Mouse (Mus musculus): Measurements from ENCODE around the gene Bag6. TPM values are rescaled to one million over a fixed set of nuclear protein-coding genes. Genes with fewer than 3 reads are reported as not detected.
A peak's percentile ranks its signal among the peaks of the same experiment; 100 is the strongest.

Bag6 gene
- polyA plus RNA-seq, 1 experiment from 2014 or later: 82.5 TPM

GRCm38 (mm10) chr17:35193881-35194843, 59.2 kb downstream of the Bag6 start, which contains the start of gene Ltb:
Gene Ltb, plus strand, starts transcription at chr17:35194439.
- 79% methylated on average over 28 of the region's 28 CpGs for WGBS
- Histone ChIP-seq H3K4me1 (peaks cover 10% of the 10 kb centered on the region), H3K27ac (no peak within 1 kb of the TSS), H3K36me3 (ENCODE audit: poor library complexity, severe bottlenecking) (no peaks in the 10 kb centered on the region), H3K27me3 (peaks cover 48% of the 10 kb centered on the region), H3K4me2 (peak within 1 kb of the TSS; percentile 71), H3K9ac (no peak within 1 kb of the TSS), H3K4me3 (peak within 1 kb of the TSS; percentile 41), H3K9me3 (replicated peaks) (no peaks in the 10 kb centered on the region)
- no peak for ATAC-seq

DNA sequence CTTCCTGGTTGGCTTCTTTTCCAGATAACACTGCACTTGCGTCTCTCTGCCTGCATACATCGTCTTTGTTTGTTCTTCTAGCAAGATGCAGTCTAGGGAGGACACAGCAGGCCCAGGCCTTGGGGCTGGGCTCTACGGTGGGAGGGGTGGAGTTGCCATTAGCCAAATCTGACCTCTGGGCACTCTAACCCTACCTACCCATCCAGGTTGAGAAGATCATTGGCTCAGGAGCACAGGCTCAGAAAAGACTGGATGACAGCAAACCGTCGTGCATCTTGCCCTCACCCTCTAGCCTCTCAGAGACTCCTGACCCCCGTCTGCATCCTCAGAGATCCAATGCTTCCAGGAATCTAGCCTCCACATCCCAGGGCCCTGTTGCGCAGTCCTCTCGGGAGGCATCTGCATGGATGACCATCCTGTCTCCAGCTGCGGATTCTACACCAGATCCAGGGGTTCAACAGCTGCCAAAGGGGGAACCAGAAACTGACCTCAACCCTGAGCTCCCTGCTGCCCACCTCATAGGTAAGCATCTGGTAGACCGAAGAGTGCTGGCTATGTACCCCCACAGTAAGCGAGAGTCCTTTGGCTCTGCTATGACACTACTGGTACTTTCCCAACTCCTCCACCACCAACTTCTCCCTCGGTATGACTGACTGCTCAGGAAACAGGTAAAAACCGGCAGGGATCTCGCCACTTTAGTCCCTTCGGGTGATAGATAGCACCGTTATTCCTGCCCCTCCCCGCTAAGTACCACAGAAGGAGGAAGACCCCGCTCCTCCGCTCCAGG, 60.1 kb downstream of the Bag6 start:
- H3K36me3 ChIP-seq (ENCODE audit: poor library complexity, severe bottlenecking): no peaks in the 10 kb centered on the region
- WGBS: 47% methylated on average over 19 of the region's 19 CpGs

DNA sequence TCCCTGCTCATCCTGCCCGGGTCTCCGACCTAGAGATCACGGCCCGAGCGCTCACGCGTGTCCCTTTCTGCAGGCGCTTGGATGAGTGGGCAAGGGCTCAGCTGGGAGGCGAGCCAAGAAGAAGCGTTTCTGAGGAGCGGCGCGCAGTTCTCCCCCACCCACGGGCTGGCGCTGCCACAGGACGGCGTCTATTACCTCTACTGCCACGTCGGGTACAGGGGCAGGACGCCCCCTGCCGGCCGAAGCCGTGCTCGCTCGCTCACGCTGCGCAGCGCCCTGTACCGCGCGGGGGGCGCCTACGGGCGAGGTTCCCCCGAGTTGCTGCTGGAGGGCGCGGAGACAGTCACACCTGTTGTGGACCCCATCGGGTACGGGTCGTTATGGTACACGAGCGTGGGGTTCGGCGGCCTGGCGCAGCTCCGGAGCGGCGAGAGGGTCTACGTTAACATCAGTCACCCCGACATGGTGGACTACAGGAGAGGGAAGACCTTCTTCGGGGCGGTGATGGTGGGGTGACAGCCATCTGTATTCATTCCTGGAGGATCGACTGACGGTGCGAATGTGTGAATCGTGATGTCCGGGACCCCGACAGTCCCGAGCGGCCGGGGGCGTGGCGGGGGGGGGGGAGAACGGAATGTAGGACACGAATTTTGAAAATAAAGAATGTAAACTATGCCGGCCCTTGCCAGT, 60.8 kb downstream of the Bag6 start:
- peak; percentile 85 for ATAC-seq
- no peak overlapping the region for H3K27ac ChIP-seq
- H3K9ac ChIP-seq: peak overlapping the region; percentile 58
- H3K4me2 ChIP-seq: peak overlapping the region; percentile 71
- peak overlapping the region; percentile 41 for H3K4me3 ChIP-seq
- WGBS: 1% methylated on average over 66 of the region's 66 CpGs
- peaks cover 10% of the 10 kb centered on the region for H3K4me1 ChIP-seq
- H3K27me3 ChIP-seq: peaks cover 60% of the 10 kb centered on the region
- no peaks in the 10 kb centered on the region for H3K36me3 ChIP-seq (ENCODE audit: poor library complexity, severe bottlenecking)
- H3K9me3 ChIP-seq (replicated peaks): no peaks in the 10 kb centered on the region

More for the DNA sequence above, 60.1 kb downstream of the Bag6 start:
- peaks cover 10% of the 10 kb centered on the region for H3K4me1 ChIP-seq
- H3K4me3 ChIP-seq: peak overlapping the region; percentile 41
- peak overlapping the region; percentile 71 for H3K4me2 ChIP-seq
- no peak overlapping the region for H3K27ac ChIP-seq
- peak; percentile 6; the same call in 1 of the 2 replicates for ATAC-seq
- H3K9ac ChIP-seq: peak overlapping the region; percentile 58
- peaks cover 53% of the 10 kb centered on the region for H3K27me3 ChIP-seq
- H3K9me3 ChIP-seq (replicated peaks): no peaks in the 10 kb centered on the region

DNA sequence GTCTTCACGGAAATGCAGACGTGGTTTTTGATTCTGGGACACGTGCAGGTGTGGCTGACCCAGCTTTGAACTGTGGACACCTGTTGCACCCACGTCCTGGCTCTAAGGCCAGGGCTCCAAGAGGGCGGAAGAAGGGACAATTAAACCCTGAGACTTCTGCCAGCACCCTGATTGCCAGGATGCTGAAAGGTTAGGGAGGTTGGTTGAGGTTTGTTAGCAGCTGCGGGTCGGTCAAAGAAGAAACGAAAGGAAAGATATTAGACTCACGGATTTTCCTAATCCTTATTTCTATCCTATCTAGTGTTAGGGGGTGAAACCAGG, 61.3 kb downstream of the Bag6 start:
- WGBS: 32% methylated on average over 9 of the region's 9 CpGs
- Histone ChIP-seq H3K4me2 (peak overlapping the region; percentile 71), H3K27ac (no peak overlapping the region), H3K9me3 (replicated peaks) (no peaks in the 10 kb centered on the region), H3K27me3 (peaks cover 62% of the 10 kb centered on the region), H3K4me1 (peaks cover 10% of the 10 kb centered on the region), H3K4me3 (peak overlapping the region; percentile 41), H3K9ac (peak overlapping the region; percentile 58; the same call in 1 of the 2 replicates), H3K36me3 (ENCODE audit: poor library complexity, severe bottlenecking) (no peaks in the 10 kb centered on the region)
- ATAC-seq: no peak

Small RNAs within 50 kb of the gene (microRNA-seq; reads per million reads assigned to microRNA genes)
- not detected for gene Mir6973a

Other genes starting within 250 kb of the Bag6 start
- 0.74 and 1.4 TPM in 2 replicates for gene C2, start 236.9 kb upstream of the Bag6 start, polyA plus RNA-seq (2015; fragmentation: Nextera tagmentation; extraction: Ambion mirVana)
- gene Ehmt2, start 236.7 kb upstream of the Bag6 start, polyA plus RNA-seq (2015; fragmentation: Nextera tagmentation; extraction: Ambion mirVana): 97.9 and 107 TPM in 2 replicates
- not detected in 2 replicates for gene Slc44a4, start 220.7 kb upstream of the Bag6 start, polyA plus RNA-seq (2015; fragmentation: Nextera tagmentation; extraction: Ambion mirVana)
- gene Neu1, start 203.9 kb upstream of the Bag6 start, polyA plus RNA-seq (2015; fragmentation: Nextera tagmentation; extraction: Ambion mirVana): 18.0 and 18.7 TPM in 2 replicates
- gene Hspa1b, start 175.9 kb upstream of the Bag6 start, polyA plus RNA-seq (2015; fragmentation: Nextera tagmentation; extraction: Ambion mirVana): 0.10 and 0.12 TPM in 2 replicates
- gene Gm20481, start 165.3 kb upstream of the Bag6 start, polyA plus RNA-seq (2015; fragmentation: Nextera tagmentation; extraction: Ambion mirVana): not detected in 2 replicates
- 1.5 and 1.6 TPM in 2 replicates for gene Hspa1a, start 163.0 kb upstream of the Bag6 start, polyA plus RNA-seq (2015; fragmentation: Nextera tagmentation; extraction: Ambion mirVana)
- gene Hspa1l, start 162.5 kb upstream of the Bag6 start, polyA plus RNA-seq (2015; fragmentation: Nextera tagmentation; extraction: Ambion mirVana): 1.00 and 1.3 TPM in 2 replicates
- 203 and 213 TPM in 2 replicates for gene Lsm2, start 153.3 kb upstream of the Bag6 start, polyA plus RNA-seq (2015; fragmentation: Nextera tagmentation; extraction: Ambion mirVana)
- gene Vars, start 134.2 kb upstream of the Bag6 start, polyA plus RNA-seq (2015; fragmentation: Nextera tagmentation; extraction: Ambion mirVana): 88.4 and 104 TPM in 2 replicates
- gene Vwa7, start 118.6 kb upstream of the Bag6 start, polyA plus RNA-seq (2015; fragmentation: Nextera tagmentation; extraction: Ambion mirVana): 0.18 and 0.20 TPM in 2 replicates
- 7.2 and 7.8 TPM in 2 replicates for gene Sapcd1, start 107.2 kb upstream of the Bag6 start, polyA plus RNA-seq (2015; fragmentation: Nextera tagmentation; extraction: Ambion mirVana)
- gene Msh5, start 88.4 kb upstream of the Bag6 start, polyA plus RNA-seq (2015; fragmentation: Nextera tagmentation; extraction: Ambion mirVana): 4.5 and 5.9 TPM in 2 replicates
- gene Clic1, start 85.2 kb upstream of the Bag6 start, polyA plus RNA-seq (2015; fragmentation: Nextera tagmentation; extraction: Ambion mirVana): 141 and 147 TPM in 2 replicates
- 543 and 566 TPM in 2 replicates for gene Ddah2, start 76.1 kb upstream of the Bag6 start, polyA plus RNA-seq (2015; fragmentation: Nextera tagmentation; extraction: Ambion mirVana)
- gene Ly6g6c, start 69.8 kb upstream of the Bag6 start, polyA plus RNA-seq (2015; fragmentation: Nextera tagmentation; extraction: Ambion mirVana): not detected in 2 replicates
- gene Mpig6b, start 69.0 kb upstream of the Bag6 start, polyA plus RNA-seq (2015; fragmentation: Nextera tagmentation; extraction: Ambion mirVana): 0.29 and 0.56 TPM in 2 replicates
- gene Ly6g6e, start 58.3 kb upstream of the Bag6 start, polyA plus RNA-seq (2015; fragmentation: Nextera tagmentation; extraction: Ambion mirVana): 1.7 and 2.3 TPM in 2 replicates
- gene Ly6g6d, start 57.1 kb upstream of the Bag6 start, polyA plus RNA-seq (2015; fragmentation: Nextera tagmentation; extraction: Ambion mirVana): 0.58 and 0.81 TPM in 2 replicates
- 0.25 TPM in 1 of 2 replicates, not detected in the other for gene Ly6g6f, start 49.6 kb upstream of the Bag6 start, polyA plus RNA-seq (2015; fragmentation: Nextera tagmentation; extraction: Ambion mirVana)
- 74.9 and 77.6 TPM in 2 replicates for gene Abhd16a, start 45.9 kb upstream of the Bag6 start, polyA plus RNA-seq (2015; fragmentation: Nextera tagmentation; extraction: Ambion mirVana)
- not detected in 2 replicates for gene Ly6g5c, start 26.9 kb upstream of the Bag6 start, polyA plus RNA-seq (2015; fragmentation: Nextera tagmentation; extraction: Ambion mirVana)
- gene Ly6g5b, start 19.8 kb upstream of the Bag6 start, polyA plus RNA-seq (2015; fragmentation: Nextera tagmentation; extraction: Ambion mirVana): 1.2 and 1.3 TPM in 2 replicates
- gene Gpank1, start 13.7 kb upstream of the Bag6 start, polyA plus RNA-seq (2015; fragmentation: Nextera tagmentation; extraction: Ambion mirVana): 32.4 and 33.3 TPM in 2 replicates
- 339 and 356 TPM in 2 replicates for gene Csnk2b, start 13.1 kb upstream of the Bag6 start, polyA plus RNA-seq (2015; fragmentation: Nextera tagmentation; extraction: Ambion mirVana)
- gene D17H6S53E, start 8.8 kb upstream of the Bag6 start, polyA plus RNA-seq (2015; fragmentation: Nextera tagmentation; extraction: Ambion mirVana): 8.3 and 8.6 TPM in 2 replicates
- gene Apom, start 3.1 kb upstream of the Bag6 start, polyA plus RNA-seq (2015; fragmentation: Nextera tagmentation; extraction: Ambion mirVana): 0.93 and 0.99 TPM in 2 replicates
- 213 TPM in 2 replicates for gene Prrc2a, start 29.7 kb downstream of the Bag6 start, polyA plus RNA-seq (2015; fragmentation: Nextera tagmentation; extraction: Ambion mirVana)
- 5.6 and 6.0 TPM in 2 replicates for gene Aif1, start 40.9 kb downstream of the Bag6 start, polyA plus RNA-seq (2015; fragmentation: Nextera tagmentation; extraction: Ambion mirVana)
- gene Lst1, start 53.3 kb downstream of the Bag6 start, polyA plus RNA-seq (2015; fragmentation: Nextera tagmentation; extraction: Ambion mirVana): 3.5 and 4.2 TPM in 2 replicates
- gene Ltb, start 59.3 kb downstream of the Bag6 start, polyA plus RNA-seq (2015; fragmentation: Nextera tagmentation; extraction: Ambion mirVana): 0.20 TPM in 1 of 2 replicates, not detected in the other
- not detected in 2 replicates for gene Tnf, start 66.8 kb downstream of the Bag6 start, polyA plus RNA-seq (2015; fragmentation: Nextera tagmentation; extraction: Ambion mirVana)
- 0.16 TPM in 1 of 2 replicates, not detected in the other for gene Lta, start 70.2 kb downstream of the Bag6 start, polyA plus RNA-seq (2015; fragmentation: Nextera tagmentation; extraction: Ambion mirVana)
- gene Gm16181, start 85.7 kb downstream of the Bag6 start, polyA plus RNA-seq (2015; fragmentation: Nextera tagmentation; extraction: Ambion mirVana): 0.37 and 0.59 TPM in 2 replicates
- gene Atp6v1g2, start 98.5 kb downstream of the Bag6 start, polyA plus RNA-seq (2015; fragmentation: Nextera tagmentation; extraction: Ambion mirVana): 20.8 and 24.3 TPM in 2 replicates
- 10.5 and 11.2 TPM in 2 replicates for gene Nfkbil1, start 100.6 kb downstream of the Bag6 start, polyA plus RNA-seq (2015; fragmentation: Nextera tagmentation; extraction: Ambion mirVana)
- 592 and 632 TPM in 2 replicates for gene Ddx39b, start 106.6 kb downstream of the Bag6 start, polyA plus RNA-seq (2015; fragmentation: Nextera tagmentation; extraction: Ambion mirVana)
- gene H2-D1, start 127.6 kb downstream of the Bag6 start, polyA plus RNA-seq (2015; fragmentation: Nextera tagmentation; extraction: Ambion mirVana): 37.7 and 45.8 TPM in 2 replicates
- gene H2-Q1, start 185.2 kb downstream of the Bag6 start, polyA plus RNA-seq (2015; fragmentation: Nextera tagmentation; extraction: Ambion mirVana): not detected in 2 replicates
- 0.14 and 0.15 TPM in 2 replicates for gene H2-Q2, start 207.1 kb downstream of the Bag6 start, polyA plus RNA-seq (2015; fragmentation: Nextera tagmentation; extraction: Ambion mirVana)
- gene H2-Q4, start 244.4 kb downstream of the Bag6 start, polyA plus RNA-seq (2015; fragmentation: Nextera tagmentation; extraction: Ambion mirVana): 0.89 and 1.2 TPM in 2 replicates

All from forebrain, embryonic 13.5 days (tissue).